Mouse (Mus musculus) kidney, embryonic 15.5 days (tissue): ENCODE measurements around the gene Gm14698. TPM values are rescaled to one million over a fixed set of nuclear protein-coding genes. Genes with fewer than 3 reads are reported as not detected.
"Not testable (repeated sequence)": the region's sequence is repeated elsewhere in the genome, so short reads cannot be mapped to it uniquely, and the experiment has no call there.

ENCODE experiments used
- ATAC-seq: fragments of 200-750 bp; cut with Nextera tagmentation; replicated peaks from 2 replicates; pipeline ENCODE4 v1.8.0; 2017; ENCODE audit warnings: moderate TSS enrichment; ENCODE audit not compliant: low FRiP score
- H3K27ac ChIP-seq: fragments of 300-500 bp; sonication (generic); 2 replicates; pipeline ENCODE4 v1.5.1; 2015; ENCODE audit warnings: mild to moderate bottlenecking, inconsistent platforms
- H3K27me3 ChIP-seq: fragments of 300-500 bp; sonication (generic); 2 replicates; pipeline ENCODE4 v1.6.1; 2015; ENCODE audit warnings: inconsistent platforms
- H3K36me3 ChIP-seq: fragments of 300-500 bp; sonication (generic); 2 replicates; pipeline ENCODE4 v1.6.1; 2015; ENCODE audit warnings: inconsistent platforms
- H3K4me1 ChIP-seq: fragments of 300-500 bp; sonication (generic); 2 replicates; pipeline ENCODE4 v1.6.1; 2015; ENCODE audit warnings: inconsistent platforms
- H3K4me2 ChIP-seq: fragments of 300-500 bp; sonication (generic); 2 replicates; pipeline ENCODE4 v1.6.1; 2015; ENCODE audit warnings: moderate library complexity, mild to moderate bottlenecking, inconsistent platforms
- H3K4me3 ChIP-seq: fragments of 300-500 bp; sonication (generic); replicated peaks from 2 replicates; pipeline ENCODE4 v1.5.1; 2015; ENCODE audit warnings: mild to moderate bottlenecking, inconsistent platforms
- H3K9ac ChIP-seq: fragments of 300-500 bp; sonication (generic); 2 replicates; pipeline ENCODE4 v1.6.1; 2015; ENCODE audit warnings: mild to moderate bottlenecking, inconsistent platforms
- H3K9me3 ChIP-seq: fragments of 300-500 bp; sonication (generic); replicated peaks from 2 replicates; pipeline ENCODE4 v1.6.1; 2016; ENCODE audit warnings: inconsistent platforms
- WGBS: fragments of 180-500 bp; shearing (Covaris S2); methylation state at CpG from one replicate; pipeline ENCODE4 v1.1.7; 2015; ENCODE audit warnings: mixed read lengths; 5-methylcytosine and 5-hydroxymethylcytosine counted together
- polyA plus RNA-seq: library from polyadenylated mRNA; unstranded; fragments of >200 nt; fragmentation: Nextera tagmentation; extraction: Ambion mirVana; gene quantifications from 2 replicates; pipeline ENCODE4 v1.2.1, GENCODE M21; 2015

Gm14698 gene
- 2.5 and 3.9 TPM in 2 replicates for polyA plus RNA-seq

DNA sequence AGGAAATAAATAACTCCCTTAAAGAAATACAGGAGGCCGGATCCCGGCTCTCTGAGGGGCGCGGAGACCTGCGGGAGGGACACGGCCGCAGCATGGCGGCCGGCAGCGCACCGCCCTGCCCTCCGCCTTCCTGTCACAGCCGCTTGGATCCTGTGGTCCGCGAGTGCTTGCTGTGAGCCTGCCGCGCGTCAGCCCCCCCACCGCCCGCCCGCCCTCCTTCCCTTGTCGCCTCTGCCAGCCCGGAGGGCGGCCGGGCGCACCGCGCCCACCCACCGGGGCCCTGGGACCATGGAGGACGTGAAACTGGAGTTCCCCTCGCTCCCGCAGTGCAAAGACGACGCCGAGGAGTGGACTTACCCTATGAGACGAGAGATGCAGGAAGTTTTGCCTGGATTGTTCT, at the start of gene Gm14698:
Gene Gm14698, plus strand, starts transcription at position 35 of the 400 bp plus-strand sequence.
- not testable (repeated sequence) for H3K27me3 ChIP-seq, H3K9ac ChIP-seq, H3K36me3 ChIP-seq, H3K9me3 ChIP-seq, H3K27ac ChIP-seq, H3K4me1 ChIP-seq
- 23% methylated on average over 21 of the region's 36 CpGs for WGBS
- H3K4me3 ChIP-seq: peak within 1 kb of the TSS; percentile 34
- H3K4me2 ChIP-seq: peak within 1 kb of the TSS; percentile 53
- ATAC-seq: peak; percentile 95

DNA sequence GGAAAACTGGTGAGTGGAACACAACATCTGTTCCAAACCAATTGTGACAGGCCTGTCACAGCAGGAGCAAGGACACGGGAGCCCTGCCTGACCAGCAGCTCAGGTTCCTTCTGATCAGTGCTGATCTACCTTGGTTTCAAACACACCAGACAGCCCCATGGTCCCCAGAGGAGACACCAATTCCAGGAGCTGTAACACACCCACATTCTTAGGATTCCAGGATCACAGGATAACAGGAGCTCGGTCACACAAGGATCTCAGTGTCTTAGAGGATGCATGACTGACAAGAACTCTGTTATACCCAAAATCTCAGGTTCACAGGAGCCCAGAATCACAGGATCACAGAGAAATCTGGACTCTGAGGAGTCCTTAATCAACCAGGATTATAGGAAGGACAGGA, 444 bp upstream of the Gm14698 start:
- not testable (repeated sequence) for H3K27me3 ChIP-seq, H3K9ac ChIP-seq, ATAC-seq, H3K27ac ChIP-seq, H3K36me3 ChIP-seq, H3K9me3 ChIP-seq, H3K4me1 ChIP-seq
- H3K4me2 ChIP-seq: peak overlapping the region; percentile 53
- H3K4me3 ChIP-seq: peak overlapping the region; percentile 34; the same call in 1 of the 2 replicates
- WGBS: 26% methylated on average over 2 of the region's 2 CpGs

DNA sequence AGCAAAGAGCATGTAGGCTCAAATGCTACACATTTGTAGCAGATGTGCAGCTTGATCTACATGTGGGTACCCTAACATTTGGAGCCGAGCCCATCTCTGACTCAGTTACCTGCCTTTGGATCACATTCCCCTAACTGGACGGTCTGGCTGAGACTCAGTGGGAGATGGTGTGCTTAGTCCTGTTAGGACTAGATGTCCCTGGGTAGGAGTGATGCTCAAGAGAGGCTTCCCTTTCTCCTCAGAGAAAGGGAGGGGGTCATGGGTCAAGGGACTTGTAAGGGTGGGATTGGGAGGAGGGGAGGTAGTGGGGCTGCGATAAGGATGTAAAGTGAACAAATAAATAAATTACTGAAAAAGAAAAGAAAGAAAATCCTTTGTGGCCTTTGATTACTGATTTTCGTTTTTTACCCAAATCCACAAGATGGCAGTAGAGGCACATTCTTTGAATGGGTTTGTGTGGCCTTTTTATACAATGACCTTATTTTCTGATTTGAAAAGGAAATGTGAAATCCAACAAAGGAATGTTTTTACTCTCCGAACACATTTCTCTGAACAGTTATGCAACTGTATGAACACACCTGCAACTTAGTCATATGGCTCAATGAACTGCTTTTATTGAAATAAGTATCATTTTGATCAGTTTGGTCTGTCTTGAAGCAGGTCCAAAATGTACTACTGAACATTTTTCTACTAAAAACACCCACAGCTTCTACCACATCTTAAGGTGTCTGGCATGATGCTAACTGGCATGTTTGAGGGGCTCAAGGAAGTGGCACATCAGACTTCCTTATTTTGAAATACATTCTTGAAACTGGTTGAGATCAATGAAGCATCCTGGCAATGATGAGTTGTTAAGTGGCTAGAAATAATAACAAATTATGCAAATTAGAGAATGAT, 18.9 kb downstream of the Gm14698 start:
- no peak overlapping the region for H3K4me3 ChIP-seq
- no peak overlapping the region for H3K4me2 ChIP-seq
- no peak overlapping the region for H3K9ac ChIP-seq
- no peaks in the 10 kb centered on the region for H3K36me3 ChIP-seq
- 36% methylated on average over 5 of the region's 5 CpGs for WGBS
- no peak for ATAC-seq
- no peaks in the 10 kb centered on the region for H3K27me3 ChIP-seq
- H3K9me3 ChIP-seq: no peaks in the 10 kb centered on the region
- no peak overlapping the region for H3K27ac ChIP-seq
- H3K4me1 ChIP-seq: no peaks in the 10 kb centered on the region

DNA sequence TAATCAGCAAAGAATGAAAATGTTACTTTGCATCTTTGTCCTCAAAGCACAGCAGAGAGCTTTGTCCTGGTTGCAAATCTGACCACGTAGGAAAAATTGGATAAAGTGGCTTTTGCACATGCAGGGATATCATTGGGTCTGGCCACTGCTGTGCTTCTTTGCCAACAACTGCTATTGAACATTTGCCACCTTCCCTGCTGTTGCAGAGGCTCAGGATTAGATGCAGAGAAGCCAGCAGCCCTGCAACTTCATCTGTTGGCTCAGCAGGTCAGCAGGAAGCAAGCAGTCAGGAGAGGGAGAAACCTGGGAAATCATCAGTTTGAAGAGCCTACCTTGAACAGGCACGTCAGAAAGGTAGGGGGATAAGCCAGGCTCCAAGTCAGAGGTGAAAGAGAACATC, 44.3 kb downstream of the Gm14698 start:
- Histone ChIP-seq H3K9ac (no peak overlapping the region), H3K36me3 (no peaks in the 10 kb centered on the region), H3K4me2 (no peak overlapping the region), H3K9me3 (no peaks in the 10 kb centered on the region), H3K4me3 (no peak overlapping the region), H3K27me3 (no peaks in the 10 kb centered on the region), H3K4me1 (no peaks in the 10 kb centered on the region), H3K27ac (no peak overlapping the region)
- ATAC-seq: no peak
- WGBS: 47% methylated on average over 2 of the region's 2 CpGs

Other genes starting within 250 kb of the Gm14698 start
- gene Fmr1, start 142.6 kb upstream of the Gm14698 start, polyA plus RNA-seq: 57.0 and 60.6 TPM in 2 replicates
- gene Fmr1nb, start 59.3 kb upstream of the Gm14698 start, polyA plus RNA-seq: not detected in 2 replicates
- gene Gm6812, start 72.0 kb downstream of the Gm14698 start, polyA plus RNA-seq: not detected in 2 replicates